Mouse (Mus musculus): Measurements from ENCODE around the gene Fam98a. TPM values are rescaled to one million over a fixed set of nuclear protein-coding genes. Genes with fewer than 3 reads are reported as not detected.

The Fam98a gene
- polyA plus RNA-seq, 1 experiment from 2014 or later: 28.2 TPM

- Histone ChIP-seq H3K9ac (replicated peaks) (no peak overlapping the region), H3K4me2 (replicated peaks) (no peak overlapping the region), H3K27me3 (no peaks in the 10 kb centered on the region), H3K4me3 (no peak overlapping the region), H3K9me3 (no peaks in the 10 kb centered on the region), H3K4me1 (no peaks in the 10 kb centered on the region), H3K36me3 (peaks cover 27% of the 10 kb centered on the region), H3K27ac (replicated peaks) (no peak overlapping the region)
- no peak for ATAC-seq (ENCODE audit: low FRiP score, low read depth)
- WGBS: 88% methylated on average over 7 of the region's 7 CpGs
Observed at GRCm38 (mm10) chr17:75537050-75537445, 14.7 kb downstream of the Fam98a start.

- Histone ChIP-seq H3K4me2 (replicated peaks) (no peak overlapping the region), H3K27ac (replicated peaks) (no peak overlapping the region), H3K9me3 (no peaks in the 10 kb centered on the region), H3K36me3 (peaks cover 23% of the 10 kb centered on the region), H3K9ac (replicated peaks) (no peak overlapping the region), H3K4me1 (no peaks in the 10 kb centered on the region), H3K27me3 (no peaks in the 10 kb centered on the region), H3K4me3 (no peak overlapping the region)
- WGBS: 49% methylated on average over 6 of the region's 6 CpGs
- peak; percentile 54; the same call in 1 of the 2 replicates for ATAC-seq (ENCODE audit: low FRiP score, low read depth)
Observed at GRCm38 (mm10) chr17:75536396-75537049, 15.2 kb downstream of the Fam98a start.

GRCm38 (mm10) chr17:75535612-75536011, 16.1 kb downstream of the Fam98a start:
- H3K4me2 ChIP-seq (replicated peaks): no peak overlapping the region
- no peaks in the 10 kb centered on the region for H3K27me3 ChIP-seq
- WGBS: 93% methylated on average over 4 of the region's 4 CpGs
- no peak overlapping the region for H3K27ac ChIP-seq (replicated peaks)
- H3K36me3 ChIP-seq: peaks cover 23% of the 10 kb centered on the region
- H3K4me3 ChIP-seq: no peak overlapping the region
- H3K4me1 ChIP-seq: no peaks in the 10 kb centered on the region
- no peak overlapping the region for H3K9ac ChIP-seq (replicated peaks)
- ATAC-seq (ENCODE audit: low FRiP score, low read depth): no peak
- H3K9me3 ChIP-seq: no peaks in the 10 kb centered on the region

GRCm38 (mm10) chr17:75534314-75535020, 17.3 kb downstream of the Fam98a start:
- no peak overlapping the region for H3K9ac ChIP-seq (replicated peaks)
- no peaks in the 10 kb centered on the region for H3K9me3 ChIP-seq
- no peak overlapping the region for H3K4me3 ChIP-seq
- H3K36me3 ChIP-seq: peaks cover 23% of the 10 kb centered on the region
- no peak overlapping the region for H3K4me2 ChIP-seq (replicated peaks)
- no peak for ATAC-seq (ENCODE audit: low FRiP score, low read depth)
- no peaks in the 10 kb centered on the region for H3K27me3 ChIP-seq
- no peak overlapping the region for H3K27ac ChIP-seq (replicated peaks)
- H3K4me1 ChIP-seq: no peaks in the 10 kb centered on the region
- 80% methylated on average over 12 of the region's 12 CpGs for WGBS

GRCm38 (mm10) chr17:75532469-75532986, 19.2 kb downstream of the Fam98a start:
- H3K27ac ChIP-seq (replicated peaks): no peak overlapping the region
- 84% methylated on average over 6 of the region's 6 CpGs for WGBS
- H3K4me2 ChIP-seq (replicated peaks): no peak overlapping the region
- peaks cover 10% of the 10 kb centered on the region; the same call in 1 of the 2 replicates for H3K36me3 ChIP-seq
- no peaks in the 10 kb centered on the region for H3K4me1 ChIP-seq
- H3K4me3 ChIP-seq: no peak overlapping the region
- no peak overlapping the region for H3K9ac ChIP-seq (replicated peaks)
- H3K27me3 ChIP-seq: no peaks in the 10 kb centered on the region
- no peaks in the 10 kb centered on the region for H3K9me3 ChIP-seq
- ATAC-seq (ENCODE audit: low FRiP score, low read depth): no peak

- H3K9ac ChIP-seq (replicated peaks): no peak overlapping the region
- no peak overlapping the region for H3K27ac ChIP-seq (replicated peaks)
- no peaks in the 10 kb centered on the region for H3K4me1 ChIP-seq
- no peak overlapping the region for H3K4me3 ChIP-seq
- H3K27me3 ChIP-seq: no peaks in the 10 kb centered on the region
- no peaks in the 10 kb centered on the region for H3K9me3 ChIP-seq
- 0 out of 2 replicates have a peak, but pooled peaks cover 5% of the 10 kb centered on the region for H3K36me3 ChIP-seq
- WGBS: 83% methylated on average over 14 of the region's 14 CpGs
- no peak overlapping the region for H3K4me2 ChIP-seq (replicated peaks)
- no peak for ATAC-seq (ENCODE audit: low FRiP score, low read depth)
Observed at GRCm38 (mm10) chr17:75529222-75529935, 22.4 kb downstream of the Fam98a start.

GRCm38 (mm10) chr17:75526411-75526810, 25.3 kb downstream of the Fam98a start:
- WGBS: 76% methylated on average over 1 of the region's 1 CpGs
- Histone ChIP-seq H3K9me3 (no peaks in the 10 kb centered on the region), H3K4me3 (no peak overlapping the region), H3K4me1 (peaks cover 6% of the 10 kb centered on the region; the same call in 1 of the 2 replicates), H3K36me3 (0 out of 2 replicates have a peak, but pooled peaks cover 5% of the 10 kb centered on the region), H3K27me3 (no peaks in the 10 kb centered on the region), H3K4me2 (replicated peaks) (no peak overlapping the region), H3K27ac (replicated peaks) (no peak overlapping the region), H3K9ac (replicated peaks) (no peak overlapping the region)
- no peak for ATAC-seq (ENCODE audit: low FRiP score, low read depth)

- H3K9ac ChIP-seq (replicated peaks): no peak overlapping the region
- no peak for ATAC-seq (ENCODE audit: low FRiP score, low read depth)
- H3K36me3 ChIP-seq: no peaks in the 10 kb centered on the region
- no peak overlapping the region for H3K4me2 ChIP-seq (replicated peaks)
- H3K27ac ChIP-seq (replicated peaks): no peak overlapping the region
- 68% methylated on average over 3 of the region's 3 CpGs for WGBS
- peaks cover 12% of the 10 kb centered on the region; the same call in 1 of the 2 replicates for H3K4me1 ChIP-seq
- no peaks in the 10 kb centered on the region for H3K27me3 ChIP-seq
- H3K9me3 ChIP-seq: no peaks in the 10 kb centered on the region
- H3K4me3 ChIP-seq: no peak overlapping the region
Observed at GRCm38 (mm10) chr17:75523812-75524211, 27.9 kb downstream of the Fam98a start.

- no peak overlapping the region for H3K27ac ChIP-seq (replicated peaks)
Observed at GRCm38 (mm10) chr17:75522347-75523065, 29.2 kb downstream of the Fam98a start.

GRCm38 (mm10) chr17:75521236-75521842, 30.4 kb downstream of the Fam98a start:
- Histone ChIP-seq H3K9ac (replicated peaks) (no peak overlapping the region), H3K36me3 (no peaks in the 10 kb centered on the region), H3K4me2 (replicated peaks) (no peak overlapping the region), H3K27me3 (no peaks in the 10 kb centered on the region), H3K4me1 (peaks cover 12% of the 10 kb centered on the region; the same call in 1 of the 2 replicates), H3K27ac (replicated peaks) (no peak overlapping the region), H3K9me3 (no peaks in the 10 kb centered on the region), H3K4me3 (no peak overlapping the region)
- peak; percentile 39 for ATAC-seq (ENCODE audit: low FRiP score, low read depth)
- 12% methylated on average over 6 of the region's 6 CpGs for WGBS

More at GRCm38 (mm10) chr17:75522347-75523065, 29.2 kb downstream of the Fam98a start:
- Histone ChIP-seq H3K4me3 (no peak overlapping the region), H3K27me3 (no peaks in the 10 kb centered on the region), H3K4me2 (replicated peaks) (no peak overlapping the region), H3K9ac (replicated peaks) (no peak overlapping the region), H3K4me1 (peaks cover 12% of the 10 kb centered on the region; the same call in 1 of the 2 replicates), H3K9me3 (no peaks in the 10 kb centered on the region), H3K36me3 (no peaks in the 10 kb centered on the region)
- WGBS: 28% methylated on average over 9 of the region's 9 CpGs
- no peak for ATAC-seq (ENCODE audit: low FRiP score, low read depth)

- Histone ChIP-seq H3K4me1 (peaks cover 12% of the 10 kb centered on the region; the same call in 1 of the 2 replicates), H3K27ac (replicated peaks) (no peak overlapping the region), H3K4me3 (no peak overlapping the region), H3K9ac (replicated peaks) (no peak overlapping the region), H3K4me2 (replicated peaks) (no peak overlapping the region), H3K36me3 (no peaks in the 10 kb centered on the region), H3K27me3 (no peaks in the 10 kb centered on the region), H3K9me3 (no peaks in the 10 kb centered on the region)
- 89% methylated on average over 8 of the region's 8 CpGs for WGBS
- no peak for ATAC-seq (ENCODE audit: low FRiP score, low read depth)
Observed at GRCm38 (mm10) chr17:75519239-75519900, 32.4 kb downstream of the Fam98a start.
